Mouse (Mus musculus): Measurements from ENCODE around the gene Ap4m1. TPM values are rescaled to one million over a fixed set of nuclear protein-coding genes. Genes with fewer than 3 reads are reported as not detected.
"Not testable (repeated sequence)": the region's sequence is repeated elsewhere in the genome, so short reads cannot be mapped to it uniquely, and the experiment has no call there.

Ap4m1 gene
- total RNA-seq, 2 experiments from 2014 or later = 9.6 to 11.8 TPM

DNA sequence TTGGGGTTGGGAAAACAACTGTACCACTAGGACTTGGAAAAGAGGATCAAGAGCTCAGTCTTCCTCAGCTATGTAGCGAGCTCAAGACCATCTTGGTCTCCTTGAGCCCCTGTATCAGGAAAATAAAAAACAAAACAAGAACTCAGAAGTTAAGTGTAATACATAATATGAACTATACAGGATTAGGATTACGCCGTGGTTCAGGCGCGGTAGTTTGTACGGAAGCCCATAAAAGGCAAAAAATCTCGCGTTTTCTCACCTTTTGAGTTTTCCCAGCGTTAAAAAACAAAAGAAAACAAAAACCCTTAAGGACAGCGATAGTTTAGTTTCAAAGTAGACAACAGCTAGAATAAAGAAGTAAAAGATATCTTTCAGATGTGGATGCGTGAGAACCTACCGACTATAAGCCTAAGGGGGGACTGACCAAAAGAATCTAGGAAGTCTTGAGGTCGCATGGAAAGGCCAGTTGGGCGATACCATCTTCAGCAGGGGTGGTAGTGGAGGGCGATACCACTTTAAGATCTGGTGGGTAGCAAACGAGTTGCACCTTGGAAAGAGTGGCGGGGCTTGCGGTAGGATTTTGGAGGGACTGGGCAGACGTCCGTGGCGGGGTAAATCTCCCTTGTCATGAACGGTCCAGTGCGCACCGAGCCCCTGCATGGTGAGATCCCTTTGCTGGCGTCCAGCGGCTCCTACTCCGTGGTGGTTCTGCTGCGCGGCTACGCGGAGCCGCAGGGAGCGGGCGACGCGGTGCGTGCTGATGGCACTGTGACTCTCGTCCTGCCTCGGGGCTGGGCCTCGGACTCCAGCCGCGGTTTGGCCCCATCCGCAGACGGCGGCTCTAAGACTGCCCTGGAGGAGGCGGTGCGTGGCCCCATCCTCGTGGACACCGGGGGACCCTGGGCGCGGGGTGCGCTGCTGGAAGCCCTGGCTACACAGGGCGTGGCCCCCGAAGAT, 22.2 kb downstream of the Ap4m1 start, which contains the start of gene Mblac1:
Mblac1 (plus strand) TSS at position 544 of the 957 bp plus-strand sequence.
- DNase-seq = peak; percentile 87 to 91
- intact Hi-C loops (cut with DNase I) = no loop called here

DNA sequence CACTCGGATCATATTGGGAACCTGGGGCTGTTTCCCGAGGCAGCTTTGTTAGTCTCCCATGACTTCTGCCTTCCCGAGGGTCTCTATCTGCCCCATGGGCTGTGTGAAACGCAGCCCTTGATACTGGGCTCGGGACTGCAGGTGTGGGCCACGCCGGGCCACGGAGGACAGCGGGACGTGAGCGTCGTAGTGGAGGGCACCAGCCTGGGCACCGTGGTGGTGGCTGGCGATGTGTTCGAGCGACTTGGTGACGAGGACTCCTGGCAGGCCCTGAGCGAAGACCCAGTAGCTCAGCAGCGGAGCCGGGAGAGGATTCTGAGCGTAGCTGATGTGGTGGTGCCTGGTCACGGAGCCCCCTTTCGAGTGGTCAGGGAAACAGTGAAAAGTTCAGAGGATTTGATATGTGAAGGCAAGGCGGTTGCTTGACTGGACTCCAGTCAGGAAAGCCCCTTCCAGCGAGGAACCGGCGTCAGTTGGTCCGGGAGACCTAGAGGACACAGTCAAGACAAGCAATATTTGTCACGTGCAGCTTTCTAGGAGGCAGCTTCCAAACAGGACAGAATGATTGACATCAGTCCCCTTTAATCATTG, 23.0 kb downstream of the Ap4m1 start:
- intact Hi-C loops (cut with DNase I) = no loop called here
- DNase-seq = peak in 1 of 2 experiments; percentile 41

DNA sequence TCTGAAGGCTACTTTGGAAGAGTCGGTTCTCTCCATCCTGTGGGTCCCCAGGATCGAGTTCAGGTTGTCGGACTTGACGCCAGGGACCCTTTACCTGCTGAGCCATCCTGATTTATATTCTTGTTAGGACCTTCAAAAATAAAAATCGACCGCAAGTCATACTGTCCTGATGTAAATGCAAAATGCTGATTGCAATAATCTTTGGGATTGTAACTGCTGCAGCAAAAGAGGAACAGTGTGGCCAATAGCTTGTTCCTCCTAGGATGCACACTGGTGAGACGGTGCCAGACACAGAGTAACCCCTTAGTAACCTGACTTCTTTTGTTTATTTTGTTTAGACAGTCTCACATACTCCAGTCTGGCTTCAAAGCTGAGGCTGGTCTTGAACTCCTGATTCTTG, 23.7 kb downstream of the Ap4m1 start:
- intact Hi-C loops (cut with DNase I) = no loop called here
- DNase-seq = no peak

DNA sequence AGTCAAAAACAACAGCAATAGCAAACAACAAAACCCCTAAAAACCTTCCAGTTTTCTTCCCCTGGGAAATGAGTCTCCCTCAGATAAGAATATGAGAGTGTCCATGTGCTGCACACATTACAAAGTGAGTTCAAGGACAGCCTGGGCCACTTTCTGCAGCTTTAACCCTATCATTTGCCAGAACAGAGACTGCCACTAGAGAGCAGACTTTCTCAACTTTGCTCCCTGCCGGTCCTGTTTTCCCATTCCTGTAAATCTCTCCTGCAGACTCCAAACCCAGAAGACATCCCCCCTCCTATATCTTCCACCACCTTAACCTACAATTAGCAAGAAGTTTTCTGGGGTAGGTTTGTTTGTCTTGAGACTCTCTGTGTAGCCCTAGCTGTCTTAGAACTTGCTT, 27.8 kb downstream of the Ap4m1 start:
- intact Hi-C loops (cut with DNase I) = no loop called here
- no peak for DNase-seq

DNA sequence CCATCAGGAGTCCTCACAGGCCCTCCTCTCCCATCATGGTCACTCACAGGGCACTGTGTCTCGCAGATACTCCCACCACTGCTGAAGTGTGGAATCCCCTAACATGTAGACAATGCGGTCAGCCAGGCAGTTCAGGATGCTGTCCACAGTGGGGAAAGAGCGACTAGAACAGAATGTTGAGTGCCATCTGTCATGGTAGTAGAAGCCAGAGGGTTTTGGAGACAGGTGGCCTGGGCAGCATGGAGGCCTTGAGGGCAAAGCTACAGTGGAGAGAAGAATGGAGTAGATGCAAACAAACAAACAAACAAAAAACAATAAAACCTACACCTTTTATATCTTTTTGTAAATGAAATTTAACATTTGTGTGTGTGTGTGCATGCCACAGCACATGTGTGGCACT, 30.3 kb downstream of the Ap4m1 start:
- DNase-seq = no peak
- intact Hi-C loops (cut with DNase I) = no loop called here

DNA sequence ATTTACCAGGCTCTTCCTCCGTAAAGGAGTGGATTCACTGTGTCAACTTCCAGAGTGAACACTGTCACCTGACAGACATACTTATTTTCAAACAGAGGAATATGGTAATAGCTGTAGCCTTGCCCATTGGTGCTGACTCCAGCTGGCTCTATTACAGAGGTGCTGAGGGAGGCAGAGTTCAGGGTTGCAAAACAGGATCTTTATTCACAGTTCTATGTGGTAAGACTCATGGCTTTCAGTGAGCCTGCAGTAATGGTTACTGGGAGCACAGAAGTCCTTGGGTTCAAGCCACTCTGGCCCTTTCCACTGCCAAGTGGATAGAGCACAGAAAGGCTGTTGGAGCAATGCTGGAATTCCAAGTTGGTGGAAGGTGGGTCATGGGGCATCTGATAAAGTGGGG, 35.5 kb downstream of the Ap4m1 start:
- DNase-seq = no peak
- intact Hi-C loops (cut with DNase I) = no loop called here

DNA sequence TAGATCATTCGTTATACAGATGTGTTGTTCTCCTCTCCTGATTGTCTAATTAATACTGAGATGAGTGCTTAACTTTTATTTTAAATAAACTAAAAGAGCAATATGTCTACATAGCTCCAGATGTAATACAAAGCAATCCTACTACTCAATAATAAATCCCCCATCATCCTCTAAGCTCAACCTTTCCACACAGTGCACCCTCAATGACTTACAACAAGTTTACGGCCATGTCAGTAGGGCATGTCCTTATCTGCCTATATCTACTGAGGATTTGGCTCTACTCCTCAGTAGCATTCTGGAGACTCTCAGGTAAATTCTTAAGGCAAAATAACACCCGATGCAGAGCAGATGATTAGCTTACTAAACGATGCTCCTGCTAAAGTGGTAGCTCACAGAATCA, 36.1 kb downstream of the Ap4m1 start:
- no peak for DNase-seq
- intact Hi-C loops (cut with DNase I) = loop anchor here (1.0 kb wide), 1 partner anchor 25 kb away; no protein-coding TSS in a partner anchor

DNA sequence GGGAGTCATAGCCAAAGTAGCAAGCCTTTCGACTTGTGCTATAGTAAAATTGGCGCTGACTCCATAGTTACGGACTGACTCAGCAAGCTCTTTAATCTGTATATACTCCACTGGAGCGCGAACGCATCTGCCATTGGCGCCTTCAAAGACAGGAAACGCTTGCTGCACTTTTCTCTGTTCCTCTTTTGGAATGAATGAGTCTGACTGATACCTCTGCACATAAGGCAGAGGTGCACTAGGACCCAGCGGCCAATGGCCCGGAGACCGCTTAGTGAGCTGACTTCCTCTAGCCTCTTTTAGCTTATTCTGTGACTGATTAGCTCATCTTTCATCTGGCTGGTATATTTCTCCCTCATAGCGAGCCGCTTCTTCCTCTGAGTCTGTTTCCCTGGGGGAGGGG, 44.8 kb downstream of the Ap4m1 start:
- not testable (repeated sequence) for DNase-seq
- intact Hi-C loops (cut with DNase I) = loop anchor here (2.0 kb wide), 1 partner anchor 68 kb away; no protein-coding TSS in a partner anchor

DNA sequence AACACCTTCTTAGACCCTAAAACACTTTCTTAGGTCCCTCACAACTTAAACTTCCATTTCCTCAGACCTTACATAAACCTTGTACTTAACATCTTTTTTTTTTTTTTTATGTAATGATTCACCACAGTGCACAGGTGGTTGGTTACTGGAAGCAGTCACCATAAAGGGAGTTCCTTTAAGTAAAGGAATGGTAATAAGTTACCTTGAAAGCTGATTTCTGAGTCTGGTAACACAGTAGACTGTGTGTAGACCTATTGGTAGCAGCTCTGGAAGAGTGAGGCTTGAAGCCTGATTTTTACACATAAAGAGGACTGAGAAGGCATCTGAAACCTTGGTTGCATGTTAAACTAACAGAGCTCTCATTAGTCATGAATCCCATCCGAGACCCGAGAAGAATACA, 48.1 kb downstream of the Ap4m1 start:
- intact Hi-C loops (cut with DNase I) = loop anchor here (10.0 kb wide), 1 partner anchor 255 kb away; no protein-coding TSS in a partner anchor
- no peak for DNase-seq

DNA sequence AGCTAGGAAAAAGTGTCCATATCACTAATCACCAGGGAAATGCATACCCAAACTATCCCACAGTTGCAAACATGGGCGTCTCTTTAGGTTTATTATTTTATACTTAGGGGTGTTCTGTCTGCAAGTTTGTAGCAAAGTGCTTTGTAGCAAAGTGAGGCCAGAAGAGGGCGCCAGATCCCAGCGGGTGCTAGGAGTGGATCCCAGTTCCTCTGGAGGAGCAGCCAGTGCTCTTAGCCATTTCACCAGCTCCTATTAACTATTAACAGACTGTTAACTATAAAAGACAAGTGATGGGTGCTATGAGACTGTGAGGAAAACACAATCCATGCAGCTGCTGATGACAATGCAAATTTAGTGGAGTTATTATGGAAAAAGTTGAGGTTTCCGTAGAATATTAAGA, 50.3 kb downstream of the Ap4m1 start:
- intact Hi-C loops (cut with DNase I) = loop anchor here (10.0 kb wide), 1 partner anchor 253 kb away; no protein-coding TSS in a partner anchor
- peak; percentile 82 to 92 for DNase-seq

DNA sequence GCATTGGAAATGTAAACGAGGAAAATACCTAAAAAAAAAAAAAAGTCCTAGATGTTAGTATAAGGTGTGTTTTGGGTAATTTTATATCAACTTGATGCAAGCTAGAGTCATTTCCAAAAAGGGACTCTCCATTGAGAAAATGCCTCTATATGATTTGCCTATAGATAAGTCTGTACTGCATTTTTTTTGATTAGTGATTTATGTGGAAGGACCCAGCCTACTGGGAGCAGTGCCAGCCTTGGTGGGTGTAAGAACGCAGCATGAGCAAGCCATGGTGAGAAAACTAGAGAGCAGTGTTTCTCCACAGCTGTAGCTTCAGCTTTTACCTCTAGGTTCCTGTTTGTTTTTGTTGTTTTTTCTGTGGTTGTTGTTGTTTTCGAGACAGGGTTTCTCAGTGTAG, 51.5 kb downstream of the Ap4m1 start:
- no peak for DNase-seq
- intact Hi-C loops (cut with DNase I) = loop anchor here (10.0 kb wide), 1 partner anchor 252 kb away; no protein-coding TSS in a partner anchor

DNA sequence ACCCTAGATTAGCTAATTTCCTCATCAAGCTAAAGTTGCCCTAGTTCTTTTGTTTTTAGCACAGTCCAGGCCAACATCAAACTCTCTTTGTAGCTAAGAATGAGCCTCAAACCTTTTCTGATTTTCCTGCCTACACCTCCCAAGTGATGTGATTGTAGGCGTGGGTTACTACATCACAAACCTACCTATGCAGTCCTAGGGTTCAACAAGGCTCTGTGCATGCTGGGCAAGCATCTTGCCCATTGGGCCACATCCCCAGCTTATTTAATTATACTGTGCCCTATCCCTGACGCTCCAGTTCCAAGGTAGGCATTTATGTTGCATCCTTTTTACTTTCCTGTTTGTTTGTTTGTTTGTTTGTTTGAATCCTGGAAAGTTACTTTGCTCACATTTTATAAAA, 53.9 kb downstream of the Ap4m1 start, which contains the start of gene Nxpe5:
Nxpe5 (plus strand) TSS at position 199 of the 400 bp plus-strand sequence.
- no peak for DNase-seq
- intact Hi-C loops (cut with DNase I) = loop anchor here (10.0 kb wide), 1 partner anchor 249 kb away; no protein-coding TSS in a partner anchor

DNA sequence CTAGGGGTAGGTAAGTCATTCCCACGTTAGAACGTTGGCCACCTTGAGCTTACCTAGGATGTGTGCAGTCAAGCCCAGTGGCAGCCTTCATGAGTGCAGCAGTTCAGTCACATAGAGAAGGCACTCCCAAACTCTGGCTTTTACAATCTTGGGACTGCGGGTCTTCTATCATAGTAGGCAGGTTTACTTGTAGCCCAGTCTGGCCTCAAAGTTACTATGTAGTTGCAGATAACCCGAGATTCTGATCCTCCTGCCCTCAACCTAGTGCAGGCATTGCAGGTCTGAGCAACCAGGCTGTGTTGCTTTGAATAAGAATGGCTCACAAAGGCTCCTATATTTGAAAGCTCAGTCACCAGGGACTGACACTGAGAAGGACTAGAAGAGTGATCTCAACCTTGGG, 54.7 kb downstream of the Ap4m1 start:
- intact Hi-C loops (cut with DNase I) = loop anchor here (10.0 kb wide), 1 partner anchor 248 kb away; no protein-coding TSS in a partner anchor
- no peak for DNase-seq

DNA sequence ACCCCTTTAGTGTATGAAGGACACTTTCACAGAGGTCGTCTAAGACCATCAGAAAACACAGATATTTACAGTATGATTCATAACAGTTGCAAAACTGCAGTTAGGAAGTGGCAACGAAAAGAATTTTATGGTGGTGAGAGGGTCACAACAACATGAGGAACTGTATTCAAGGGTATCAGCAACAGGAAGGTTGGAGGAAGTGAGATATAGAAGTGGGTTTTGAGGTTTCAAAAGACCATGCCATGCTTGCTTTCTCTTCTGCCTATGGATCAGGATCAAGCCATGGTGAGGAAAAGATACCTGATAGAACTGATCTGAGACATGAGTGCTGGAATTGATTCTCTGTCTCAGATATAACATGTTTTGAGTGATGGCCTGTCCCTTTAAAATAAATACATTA, 55.6 kb downstream of the Ap4m1 start:
- no peak for DNase-seq
- intact Hi-C loops (cut with DNase I) = loop anchor here (10.0 kb wide), 1 partner anchor 247 kb away; no protein-coding TSS in a partner anchor

DNA sequence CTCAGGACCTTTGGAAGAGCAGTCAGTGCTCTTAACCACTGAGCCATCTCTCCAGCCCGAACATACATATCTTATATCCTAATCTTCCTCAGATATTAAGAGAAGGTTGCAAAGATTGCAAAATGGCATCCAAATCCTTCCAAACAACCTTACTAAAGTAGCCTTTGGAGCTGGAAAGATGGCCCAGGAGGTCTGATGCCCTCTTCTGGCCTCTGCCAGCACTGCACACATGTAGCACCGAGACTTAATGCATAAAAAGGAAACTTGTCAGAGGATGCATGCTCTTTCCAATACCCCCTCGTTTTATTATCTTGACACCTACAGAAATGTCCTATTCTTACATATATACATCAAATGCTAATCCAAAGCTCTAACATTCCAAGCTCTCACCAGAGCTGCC, 56.2 kb downstream of the Ap4m1 start:
- DNase-seq = peak in 1 of 2 experiments; percentile 47
- intact Hi-C loops (cut with DNase I) = loop anchor here (10.0 kb wide), 1 partner anchor 247 kb away; no protein-coding TSS in a partner anchor

DNA sequence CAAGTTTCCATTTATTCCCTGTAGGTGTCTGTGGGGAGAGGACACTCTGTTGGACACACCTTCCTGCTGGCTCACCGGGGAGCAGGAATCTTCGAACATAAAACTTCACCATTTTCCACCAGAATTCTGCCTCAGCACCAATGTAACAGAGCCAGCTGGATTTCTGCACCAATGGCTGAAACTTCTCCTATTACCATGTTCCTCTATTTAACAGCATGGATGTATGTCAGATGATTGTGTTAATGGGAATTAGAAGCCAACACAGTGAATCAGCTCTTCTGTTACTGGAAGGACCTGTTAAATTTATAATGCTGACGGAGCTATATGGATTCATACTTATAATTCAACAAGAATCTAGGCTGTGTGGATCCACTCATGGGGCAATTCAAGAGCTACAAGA, 57.7 kb downstream of the Ap4m1 start:
- no peak for DNase-seq
- intact Hi-C loops (cut with DNase I) = loop anchor here (10.0 kb wide), 1 partner anchor 245 kb away; no protein-coding TSS in a partner anchor

Small RNA genes within 50 kb of the gene (microRNA-seq; reads per million reads assigned to microRNA genes)
- 1,741 to 2,027 reads per million in 2 experiments for gene Mir106b (ENCODE audit: borderline number of aligned reads in 2 of 2)
- 708 to 786 reads per million in 2 experiments for gene Mir25 (ENCODE audit: borderline number of aligned reads in 2 of 2)
- 9,188 to 9,699 reads per million in 2 experiments for gene Mir93 (ENCODE audit: borderline number of aligned reads in 2 of 2)

Other genes starting within 250 kb of the Ap4m1 start
- under 1 TPM; 0.33 to 0.35 TPM for gene Gjc3, start 208.9 kb upstream of the Ap4m1 start, total RNA-seq (2021)
- gene Azgp1, start 190.5 kb upstream of the Ap4m1 start, total RNA-seq (2021) = not detected
- gene Smok3a, start 150.7 kb upstream of the Ap4m1 start, total RNA-seq (2021) = not detected
- gene Smok3b, start 150.6 kb upstream of the Ap4m1 start, total RNA-seq (2021) = not detected
- not detected for gene Smok3c, start 118.8 kb upstream of the Ap4m1 start, total RNA-seq (2021)
- gene Zkscan1, start 86.9 kb upstream of the Ap4m1 start, total RNA-seq (2021) = 10 to 100 TPM; 14.1 to 15.1 TPM
- gene Zscan21, start 55.1 kb upstream of the Ap4m1 start, total RNA-seq (2021) = 10 to 100 TPM; 10.7 to 13.6 TPM
- 1 to 10 TPM; 7.3 to 8.3 TPM for gene Zfp113, start 16.3 kb upstream of the Ap4m1 start, total RNA-seq (2021)
- 100 to 1,000 TPM; 123 to 126 TPM for gene Cops6, start 10.9 kb upstream of the Ap4m1 start, total RNA-seq (2021)
- gene Mcm7, start 420 bp downstream of the Ap4m1 start, total RNA-seq (2021) = 10 to 100 TPM; 10.5 to 11.7 TPM
- 10 to 100 TPM; 32.8 to 33.5 TPM for gene Taf6, start 15.4 kb downstream of the Ap4m1 start, total RNA-seq (2021)
- 1 to 10 TPM; 6.4 to 7.2 TPM for gene Cnpy4, start 15.5 kb downstream of the Ap4m1 start, total RNA-seq (2021)
- 1 to 10 TPM; 2.9 to 3.1 TPM for gene Mblac1, start 22.3 kb downstream of the Ap4m1 start, total RNA-seq (2021)
- 1 to 10 TPM in 1 of 2 experiments, under 1 TPM in 1; 0.92 to 1.9 TPM for gene Nxpe5, start 53.9 kb downstream of the Ap4m1 start, total RNA-seq (2021)
- gene Lamtor4, start 83.5 kb downstream of the Ap4m1 start, total RNA-seq (2021) = 10 to 100 TPM; 57.2 to 61.0 TPM
- gene BC037034, start 92.0 kb downstream of the Ap4m1 start, total RNA-seq (2021) = 1 to 10 TPM; 2.9 to 4.0 TPM
- gene Gal3st4, start 100.8 kb downstream of the Ap4m1 start, total RNA-seq (2021) = under 1 TPM; 0.19 to 0.31 TPM
- gene Gm43720, start 108.0 kb downstream of the Ap4m1 start, total RNA-seq (2021) = not detected
- gene Gpc2, start 108.0 kb downstream of the Ap4m1 start, total RNA-seq (2021) = under 1 TPM; 0.11 to 0.25 TPM
- gene Stag3, start 108.2 kb downstream of the Ap4m1 start, total RNA-seq (2021) = not detected
- gene Pvrig, start 170.0 kb downstream of the Ap4m1 start, total RNA-seq (2021) = not detected

Data from heart, postnatal 36 days (tissue).